Mouse (Mus musculus) neutrophil, adult 5-6 weeks (primary cell): ENCODE results near the gene Npas3. TPM values are rescaled to one million over a fixed set of nuclear protein-coding genes. Genes with fewer than 3 reads are reported as not detected.

Experiments used
- ATAC-seq: fragments of 151-379, 151-347 bp; 2 replicates; pipeline ENCODE4 v1.8.0; 2017; ENCODE audit warnings: mild to moderate bottlenecking, moderate TSS enrichment; ENCODE audit not compliant: insufficient number of reproducible peaks, poor library complexity, low FRiP score, severe bottlenecking; ENCODE audit errors: extremely low read depth
- total RNA-seq: library from RNA; stranded (forward); fragments of 200-1000 nt; gene quantifications from 2 replicates; pipeline ENCODE4 v1.2.3, GENCODE M21; 2017

Npas3 gene
- total RNA-seq, 1 experiment from 2014 or later = not detected

DNA sequence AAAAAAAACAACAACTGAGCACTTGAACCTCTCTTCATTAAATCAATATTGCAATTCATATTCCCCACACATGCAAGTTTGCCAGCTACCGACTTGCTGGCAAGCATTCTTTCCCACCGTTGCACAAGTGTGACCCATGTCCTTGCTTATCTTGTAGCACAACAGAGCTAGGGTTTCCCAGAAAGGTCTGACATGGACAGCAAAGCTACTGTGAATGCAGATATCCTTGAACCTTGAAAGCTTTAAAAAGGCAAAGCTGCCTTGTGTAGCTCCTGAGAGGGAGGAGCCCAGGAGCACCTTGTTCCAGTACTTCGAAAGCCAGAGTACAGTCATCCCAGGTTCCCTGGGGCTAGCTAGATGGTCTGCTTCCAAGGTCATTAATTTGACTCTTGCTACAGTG is 748.7 kb downstream of the Npas3 start:
- no peak for ATAC-seq

DNA sequence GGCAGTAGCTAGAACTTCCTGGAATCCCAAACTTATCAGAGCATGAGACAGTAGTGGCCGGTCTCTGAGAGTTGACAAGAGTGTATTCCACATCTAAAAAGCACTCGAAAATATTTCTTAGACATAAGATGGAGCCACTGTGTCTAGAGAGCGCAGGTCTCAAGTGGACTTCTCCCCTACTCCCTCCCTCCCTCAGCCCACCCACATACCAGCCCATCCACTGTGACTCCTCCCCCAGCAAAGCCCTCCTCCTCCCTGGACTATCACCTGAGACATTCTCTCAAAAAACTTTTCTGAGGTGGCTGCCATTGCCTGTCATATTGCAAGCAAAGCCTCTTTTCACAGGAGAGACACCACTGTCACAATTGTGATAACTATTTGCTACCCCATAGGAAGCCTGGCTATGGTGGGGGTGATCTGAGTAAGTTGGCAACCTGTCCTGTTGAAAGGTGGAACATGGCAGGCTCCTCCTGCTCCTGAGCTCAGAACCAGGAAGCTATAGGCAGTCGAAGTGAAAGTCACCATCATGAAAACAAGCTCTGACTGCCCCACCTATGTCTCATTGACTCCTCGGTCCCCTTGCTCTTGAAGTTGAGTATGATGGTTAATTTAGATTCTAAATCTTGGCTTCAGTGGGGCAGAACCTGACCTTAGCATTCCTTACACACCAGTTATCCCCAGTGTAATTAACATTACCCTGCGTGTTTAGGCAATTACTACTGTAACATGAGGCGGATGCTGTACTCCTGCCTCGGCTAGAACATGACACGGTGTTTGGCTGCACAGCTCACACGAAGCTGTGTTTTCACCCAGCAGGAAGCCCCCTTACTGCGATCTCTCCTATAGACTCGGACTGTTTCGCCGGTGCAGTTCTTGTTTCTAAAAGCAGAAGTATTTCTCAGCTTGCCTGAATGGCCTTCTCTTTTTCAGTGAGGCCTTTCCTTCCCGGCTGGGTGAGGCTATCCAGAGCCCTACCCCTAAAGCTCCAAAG is 751.5 kb downstream of the Npas3 start:
- no peak for ATAC-seq

GRCm38 (mm10) chr12:54002496-54002895 is 754.0 kb downstream of the Npas3 start:
- ATAC-seq = no peak

- ATAC-seq = no peak
Observed at GRCm38 (mm10) chr12:54004606-54005005, 756.1 kb downstream of the Npas3 start.

DNA sequence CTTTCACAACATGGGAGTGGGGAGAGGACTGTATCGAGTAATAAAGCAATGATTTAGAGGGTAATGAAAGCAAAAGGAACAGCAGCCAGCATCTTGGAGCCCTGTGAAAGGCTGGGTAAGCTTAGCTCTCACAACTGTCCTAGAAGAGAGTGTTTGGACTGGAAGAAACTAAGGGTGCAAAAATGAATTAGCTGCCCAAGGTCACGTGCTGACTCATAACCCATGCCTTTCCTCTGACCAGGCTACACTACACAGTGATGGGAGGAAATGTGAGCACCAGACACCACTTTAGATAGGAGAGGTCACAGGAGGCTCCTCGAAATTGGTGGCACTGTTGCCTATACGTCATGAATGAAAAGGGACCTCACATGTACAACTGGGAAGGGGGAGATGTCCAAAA is 757.1 kb downstream of the Npas3 start:
- ATAC-seq = no peak

GRCm38 (mm10) chr12:54015304-54015703 is 766.8 kb downstream of the Npas3 start:
- ATAC-seq = no peak

- ATAC-seq = no peak
Observed at GRCm38 (mm10) chr12:54017949-54018348, 769.5 kb downstream of the Npas3 start.

GRCm38 (mm10) chr12:54019979-54020378 is 771.5 kb downstream of the Npas3 start:
- no peak for ATAC-seq

DNA sequence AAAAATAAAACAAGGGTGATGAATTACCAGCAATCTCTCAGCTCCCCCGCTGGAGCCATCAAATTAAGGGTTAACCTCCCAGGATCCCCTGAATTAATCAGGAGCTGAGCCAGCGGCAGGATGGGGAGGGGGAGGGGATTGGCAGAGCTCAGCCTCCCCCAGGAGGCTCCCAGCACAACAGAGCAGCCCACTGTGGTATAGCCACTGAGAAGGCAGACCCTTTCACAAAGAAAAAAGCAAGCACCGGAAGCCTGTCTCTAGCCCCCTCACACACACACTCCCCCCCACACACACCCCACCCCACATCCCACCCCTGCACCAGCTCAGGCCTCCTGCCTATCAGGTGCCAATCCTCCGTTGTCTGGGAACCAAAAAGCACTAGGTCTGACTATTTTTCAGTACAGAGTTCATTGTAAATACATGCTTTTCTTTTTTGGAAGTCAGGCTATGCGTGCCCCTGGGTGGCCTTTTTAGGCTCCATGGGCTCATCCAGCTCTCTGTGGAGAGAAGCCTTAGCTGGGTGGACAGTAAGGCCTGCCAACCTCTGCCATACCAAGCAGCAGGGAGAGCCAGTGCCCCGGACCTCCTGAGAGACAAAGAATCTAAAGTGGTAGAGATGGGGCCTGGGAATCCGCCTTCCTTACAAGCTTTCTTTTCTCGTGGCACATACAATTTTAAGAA is 786.3 kb downstream of the Npas3 start:
- ATAC-seq = no peak

DNA sequence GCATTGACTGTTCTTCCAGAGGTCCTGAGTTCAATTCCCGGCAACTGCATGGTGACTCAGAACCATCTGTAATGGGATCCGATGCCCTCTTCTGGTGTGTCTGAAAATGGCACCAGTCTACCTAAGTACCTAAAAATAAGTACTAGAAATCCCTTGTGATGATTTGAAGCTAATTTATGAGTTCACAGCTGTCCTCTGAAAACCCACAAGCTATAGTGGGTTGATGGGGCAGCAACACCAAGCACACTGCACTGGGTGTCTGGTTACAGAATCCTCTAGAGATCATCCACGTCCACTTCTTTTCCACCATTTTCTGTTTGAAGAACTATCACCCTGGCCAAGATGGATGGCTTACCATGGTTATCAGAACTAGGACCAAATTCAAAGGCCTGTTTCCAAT is 789.1 kb downstream of the Npas3 start:
- no peak for ATAC-seq

DNA sequence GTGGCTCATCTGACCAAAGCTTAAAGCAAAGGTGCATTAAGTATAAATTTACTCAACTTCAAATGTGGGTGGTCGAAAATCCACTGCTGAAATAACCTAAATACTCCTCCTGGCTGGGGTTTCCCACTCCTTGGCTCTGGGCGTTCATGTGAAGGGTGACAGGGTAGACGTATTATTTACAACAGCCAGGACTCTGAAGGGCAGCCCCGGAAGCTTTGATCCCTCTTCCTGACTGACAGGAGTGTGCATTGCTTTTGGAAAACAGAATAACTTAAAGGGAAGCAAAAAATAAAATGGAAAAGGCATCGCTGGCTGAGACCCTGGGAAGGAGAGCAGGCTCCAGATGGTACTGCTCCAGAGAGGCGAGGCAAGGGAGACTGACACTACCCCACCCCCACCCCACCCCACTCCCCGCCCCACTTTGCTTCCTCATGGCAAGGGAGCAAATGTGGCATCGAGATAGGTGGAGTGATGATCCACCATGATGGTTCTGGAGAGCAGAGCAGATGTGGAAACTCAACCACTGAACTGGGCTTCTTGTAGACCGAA is 794.6 kb downstream of the Npas3 start:
- no peak for ATAC-seq

DNA sequence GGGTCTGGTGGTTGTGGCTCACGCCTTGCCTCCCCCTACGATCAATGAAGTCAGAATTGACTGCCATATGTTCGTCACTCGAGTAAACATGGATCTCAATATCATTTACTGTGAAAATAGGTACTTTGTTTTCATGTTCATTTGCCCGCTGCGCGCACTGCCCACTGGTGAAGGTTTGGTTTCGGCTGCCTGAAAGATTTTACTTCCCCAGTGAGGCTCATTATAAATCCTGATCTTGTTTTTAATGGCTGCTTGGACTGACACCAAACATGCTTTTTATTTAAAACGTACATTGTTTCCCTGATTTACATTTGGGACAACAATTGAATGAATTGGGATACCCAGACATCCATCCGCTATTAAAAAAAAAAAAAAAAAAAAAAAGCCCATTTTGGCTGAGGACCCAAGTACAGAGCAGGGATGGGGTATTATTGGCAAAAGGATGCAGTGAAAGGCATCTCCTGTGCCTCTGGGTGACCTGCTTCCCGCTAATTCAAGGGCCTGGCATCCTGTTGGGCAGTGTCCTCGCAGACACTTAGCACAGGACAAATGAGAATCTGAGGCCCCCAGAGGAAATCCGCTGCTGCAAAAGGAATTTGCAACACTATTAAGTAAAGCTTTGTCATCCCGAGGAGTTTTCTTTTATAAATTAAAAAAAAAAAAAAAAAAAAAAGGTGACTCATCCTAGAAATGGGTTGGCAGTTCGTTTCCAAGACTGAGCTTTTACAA is 796.3 kb downstream of the Npas3 start:
- ATAC-seq = no peak

DNA sequence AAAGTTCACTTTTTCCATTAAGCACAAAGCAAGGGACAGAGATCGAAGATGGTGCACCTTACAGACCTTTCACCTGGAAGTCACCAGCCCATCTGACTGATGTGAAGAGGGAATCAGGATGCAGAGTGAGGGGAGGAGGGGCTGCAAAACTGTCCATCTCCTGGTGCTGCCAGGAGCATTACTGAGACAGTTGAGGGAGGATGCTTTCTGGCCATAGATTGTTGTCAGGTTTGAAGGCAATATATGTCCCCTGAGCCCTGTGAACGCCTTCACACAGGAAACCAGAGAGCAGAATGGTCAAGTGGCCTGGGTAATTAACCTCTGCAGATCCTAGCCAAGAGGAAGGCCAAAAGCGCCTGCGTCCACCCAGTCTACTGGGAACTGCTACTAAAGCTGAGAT is 796.9 kb downstream of the Npas3 start:
- ATAC-seq = no peak

DNA sequence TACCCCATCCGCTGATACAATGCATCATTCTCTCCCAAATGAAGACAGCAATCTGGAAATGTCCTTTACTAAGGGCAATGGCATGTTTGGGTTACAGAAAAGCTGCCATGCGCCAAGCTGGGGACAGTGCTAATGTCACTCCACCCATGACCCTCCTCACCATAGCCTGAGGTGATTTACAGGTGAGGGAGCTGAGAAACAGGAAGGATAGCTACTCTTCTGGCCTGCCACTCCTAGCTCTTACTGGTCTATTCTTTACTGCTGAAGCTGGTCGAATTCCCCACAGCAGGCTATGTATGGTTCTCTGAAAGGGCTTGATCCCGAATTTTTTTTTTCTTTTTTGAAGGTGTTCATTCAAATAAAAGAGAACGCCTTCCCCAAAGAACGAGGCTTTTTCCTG is 798.3 kb downstream of the Npas3 start:
- ATAC-seq = no peak

DNA sequence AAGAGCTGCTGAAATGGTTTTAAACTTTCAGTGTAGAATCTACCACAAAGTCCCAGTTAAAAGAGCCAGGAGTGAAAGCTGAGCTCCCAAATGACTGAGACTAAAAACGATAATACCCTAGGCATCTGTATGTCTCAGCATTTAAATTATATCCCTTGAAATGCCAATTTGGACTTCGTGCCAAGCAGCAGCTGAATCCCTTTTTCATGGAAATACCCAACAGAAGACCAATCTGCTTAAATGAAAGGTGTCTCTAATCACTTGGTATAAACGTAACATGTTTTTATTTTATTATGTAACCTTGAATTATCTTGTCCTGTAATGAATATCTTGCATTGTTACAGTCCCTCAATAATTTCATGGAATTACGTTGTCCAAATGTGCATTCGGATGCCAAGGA is 799.6 kb downstream of the Npas3 start:
- no peak for ATAC-seq

DNA sequence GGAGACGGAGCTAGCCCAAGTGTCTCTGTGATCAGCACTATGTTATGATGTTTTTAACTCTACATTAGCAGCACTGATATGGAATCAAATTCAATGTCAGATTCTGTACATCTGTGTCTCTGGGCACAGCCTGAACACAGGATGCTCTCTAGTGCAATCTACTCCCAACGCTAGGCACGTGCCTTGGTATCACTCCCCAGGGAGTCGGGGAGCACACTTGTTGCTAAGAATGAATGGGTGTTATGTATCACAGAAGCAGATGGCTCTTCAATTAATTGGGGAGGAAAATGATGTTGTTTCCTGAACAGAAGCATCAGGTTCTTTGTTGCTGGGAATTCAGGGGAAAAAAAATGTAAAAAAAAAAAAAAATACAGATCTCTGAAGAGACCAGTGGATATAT is 801.4 kb downstream of the Npas3 start:
- no peak for ATAC-seq

DNA sequence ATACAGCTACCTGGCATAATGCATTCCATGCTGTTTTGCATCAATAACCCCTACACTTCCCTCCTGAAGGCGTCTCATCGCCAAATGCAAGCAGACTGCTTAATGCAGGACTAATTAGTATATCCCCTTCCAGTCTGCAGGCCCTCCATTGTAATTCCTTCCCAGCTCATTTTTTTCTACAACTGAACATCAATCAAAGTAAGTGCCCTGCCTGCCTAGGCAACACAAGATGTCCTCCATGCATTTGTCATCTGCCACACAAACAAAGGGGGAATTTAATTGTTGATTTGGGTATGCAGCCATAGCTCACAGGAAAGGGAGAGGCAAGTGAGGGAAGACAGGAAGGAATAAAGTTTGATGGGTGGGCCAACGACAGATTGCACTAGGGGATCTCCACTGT is 804.5 kb downstream of the Npas3 start:
- no peak for ATAC-seq

- no peak for ATAC-seq
Observed at GRCm38 (mm10) chr12:54053598-54053997, 805.1 kb downstream of the Npas3 start.

GRCm38 (mm10) chr12:54060732-54061131 is 812.3 kb downstream of the Npas3 start:
- ATAC-seq = no peak
